Comparison of ENCODE assay signal across 22 mouse cellular contexts in genomic region chr9:58355262-58356050, GRCm38 (mm10). TPM values are rescaled to one million over a fixed set of nuclear protein-coding genes. Genes with fewer than 3 reads are reported as not detected.
DNase-seq lines count a peak whose midpoint lies in the region; ATAC-seq and TF ChIP-seq lines count a peak whose summit lies in the region.
"Had no signal": no experiment of that assay in that cellular context is flagged by ENCODE, and none has a peak within 500 bp of the region (broad histone marks: within the 10 kb centered on the region; RNA-seq: fewer than 3 reads in every experiment).

No protein-coding gene starts in this region.

- no peaks in the 10 kb centered on the region for H3K27me3 ChIP-seq in midbrain, embryonic 13.5 days
- H3K27me3 ChIP-seq in midbrain, embryonic 11.5 days (ENCODE audit: control insufficient read depth, insufficient read depth, low read length): no peaks in the 10 kb centered on the region
- no peaks in the 10 kb centered on the region for H3K27me3 ChIP-seq in forebrain, embryonic 16.5 days (replicated peaks; ENCODE audit: control insufficient read depth, insufficient read depth, low read length)
- H3K27me3 ChIP-seq in neural tube, embryonic 13.5 days: no peaks in the 10 kb centered on the region

- H3K4me2 ChIP-seq in midbrain, embryonic 13.5 days (replicated peaks): no peak overlapping the region
- H3K4me2 ChIP-seq in midbrain, embryonic 11.5 days: no peak overlapping the region
- no peak overlapping the region for H3K4me2 ChIP-seq in forebrain, embryonic 16.5 days (ENCODE audit: low read length)
- no peak overlapping the region for H3K4me2 ChIP-seq in neural tube, embryonic 13.5 days

- H3K27ac ChIP-seq in midbrain, embryonic 13.5 days: peak overlapping the region; percentile 27; the same call in 1 of the 2 replicates
- no peak overlapping the region for H3K27ac ChIP-seq in midbrain, embryonic 11.5 days (ENCODE audit: low read depth, low read length)
- H3K27ac ChIP-seq in forebrain, embryonic 16.5 days (ENCODE audit: low read length): peak overlapping the region; percentile 52; the same call in 1 of the 2 replicates
- H3K27ac ChIP-seq in neural tube, embryonic 13.5 days (replicated peaks): peak overlapping the region; percentile 81
- H3K27ac ChIP-seq: heart, embryonic 10.5 days; layer of hippocampus, adult 2 months had no signal

- 23% methylated on average over 6 of the region's 6 CpGs for WGBS in midbrain, embryonic 13.5 days
- 44% methylated on average over 6 of the region's 6 CpGs for WGBS in midbrain, embryonic 11.5 days
- WGBS in forebrain, embryonic 16.5 days: 7% methylated on average over 6 of the region's 6 CpGs
- WGBS in neural tube, embryonic 13.5 days: 16% methylated on average over 6 of the region's 6 CpGs

- TF ChIP-seq POLR2A in brain, embryonic 14.5 days (IDR thresholded peaks at IDR 0.05; ENCODE audit: borderline replicate concordance, extremely low read depth, insufficient read depth, insufficient read length, poor library complexity, severe bottlenecking): no peak

- no peaks in the 10 kb centered on the region for H3K9me3 ChIP-seq in midbrain, embryonic 13.5 days
- no peaks in the 10 kb centered on the region for H3K9me3 ChIP-seq in midbrain, embryonic 11.5 days (ENCODE audit: control insufficient read depth, low read length)
- no peaks in the 10 kb centered on the region for H3K9me3 ChIP-seq in forebrain, embryonic 16.5 days (ENCODE audit: control insufficient read depth, low read length)
- H3K9me3 ChIP-seq in neural tube, embryonic 13.5 days: no peaks in the 10 kb centered on the region
- H3K9me3 ChIP-seq: heart, embryonic 10.5 days had no signal

- DNase-seq in midbrain, embryonic 11.5 days (ENCODE audit: low spot score, missing footprints): no peak
- peak; percentile 83 for DNase-seq in brain, embryonic 14.5 days (ENCODE audit: low read depth)
- no peak for DNase-seq in MN1 (ENCODE audit: low spot score)
- DNase-seq: adrenal gland, postnatal 10 days; cerebellum, postnatal 14 days; kidney, adult 2 months; kidney, postnatal 14 days; left cerebral cortex, postnatal 4 days; liver; right cerebral cortex, adult 18-20 months; thymus, postnatal 25 days had no signal

- H3K36me3 ChIP-seq in midbrain, embryonic 13.5 days: no peaks in the 10 kb centered on the region
- no peaks in the 10 kb centered on the region for H3K36me3 ChIP-seq in midbrain, embryonic 11.5 days (ENCODE audit: control insufficient read depth, insufficient read depth, low read length)
- H3K36me3 ChIP-seq in forebrain, embryonic 16.5 days (ENCODE audit: control insufficient read depth, insufficient read depth): no peaks in the 10 kb centered on the region
- H3K36me3 ChIP-seq in neural tube, embryonic 13.5 days: no peaks in the 10 kb centered on the region
- H3K36me3 ChIP-seq: heart, embryonic 10.5 days had no signal

- peaks cover 21% of the 10 kb centered on the region for H3K4me1 ChIP-seq in midbrain, embryonic 13.5 days (replicated peaks)
- peaks cover 2% of the 10 kb centered on the region; the same call in 1 of the 2 replicates for H3K4me1 ChIP-seq in midbrain, embryonic 11.5 days (ENCODE audit: control insufficient read depth, insufficient read depth, low read length)
- H3K4me1 ChIP-seq in forebrain, embryonic 16.5 days (replicated peaks; ENCODE audit: control insufficient read depth, insufficient read depth, low read length): peaks cover 18% of the 10 kb centered on the region
- peaks cover 24% of the 10 kb centered on the region for H3K4me1 ChIP-seq in neural tube, embryonic 13.5 days (replicated peaks)

- TF ChIP-seq CTCF in brain, embryonic 14.5 days (IDR thresholded peaks at IDR 0.05; ENCODE audit: borderline replicate concordance, extremely low read depth, insufficient read depth, insufficient read length): no peak

- no peak overlapping the region for H3K9ac ChIP-seq in midbrain, embryonic 13.5 days (replicated peaks)
- no peak overlapping the region for H3K9ac ChIP-seq in midbrain, embryonic 11.5 days (ENCODE audit: low read length)
- no peak overlapping the region for H3K9ac ChIP-seq in forebrain, embryonic 16.5 days (replicated peaks; ENCODE audit: low read depth, low read length)
- no peak overlapping the region for H3K9ac ChIP-seq in neural tube, embryonic 13.5 days

- no peak overlapping the region for H3K4me3 ChIP-seq in midbrain, embryonic 13.5 days (replicated peaks)
- no peak overlapping the region for H3K4me3 ChIP-seq in midbrain, embryonic 11.5 days (ENCODE audit: low read depth, low read length)
- H3K4me3 ChIP-seq in forebrain, embryonic 16.5 days (replicated peaks; ENCODE audit: low read length): no peak overlapping the region
- no peak overlapping the region for H3K4me3 ChIP-seq in neural tube, embryonic 13.5 days
- H3K4me3 ChIP-seq: heart, embryonic 10.5 days; layer of hippocampus, adult 2 months had no signal

- ATAC-seq in midbrain, embryonic 13.5 days: peak; percentile 40; the same call in 1 of the 2 replicates
- ATAC-seq in midbrain, embryonic 11.5 days (ENCODE audit: low FRiP score): no peak
- peak; percentile 92 for ATAC-seq in forebrain, embryonic 16.5 days
- ATAC-seq in neural tube, embryonic 13.5 days (ENCODE audit: low read depth): peak; percentile 78
- ATAC-seq in inflammation-experienced regulatory T-cells, adult 6 months: no peak
- ATAC-seq: activated CD4-positive, CD25-positive, alpha-beta regulatory T cell, adult 4 months; lung, postnatal 0 days had no signal

RNA-seq across cellular contexts. Expression of gene Tbc1d21, which starts 14.8 kb away (rescaled TPM):
- not detected in 2 replicates for polyA plus RNA-seq in midbrain, embryonic 13.5 days (2015; fragmentation: Nextera tagmentation; extraction: Ambion mirVana)
- not detected in 2 replicates for polyA plus RNA-seq in midbrain, embryonic 11.5 days (2014; fragmentation: Nextera tagmentation; extraction: Ambion mirVana)
- polyA plus RNA-seq in brain, embryonic 14.5 days (2012; rRNA removed): not detected in 2 replicates
- not detected in 2 replicates for polyA plus RNA-seq in forebrain, embryonic 16.5 days (2015; fragmentation: Nextera tagmentation; extraction: Ambion mirVana)
- polyA plus RNA-seq in neural tube, embryonic 13.5 days (2015; fragmentation: Nextera tagmentation; extraction: Ambion mirVana): not detected in 2 replicates
- not detected for polyA plus RNA-seq in inflammation-experienced regulatory T-cells, adult 6 months (2017; shearing (Covaris generic))
- polyA plus RNA-seq: activated CD4-positive, CD25-positive, alpha-beta regulatory T cell, adult 4 months; heart, embryonic 10.5 days; heart, postnatal 0 days; kidney, adult 2 months; liver, embryonic 16.5 days; lung, postnatal 0 days; small intestine, adult 2 months had no signal

RNA-seq across cellular contexts. Expression of gene Loxl1, which starts 42.5 kb away (rescaled TPM):
- 3.9 and 4.8 TPM in 2 replicates for polyA plus RNA-seq in midbrain, embryonic 13.5 days (2015; fragmentation: Nextera tagmentation; extraction: Ambion mirVana)
- 9.9 TPM in 2 replicates for polyA plus RNA-seq in midbrain, embryonic 11.5 days (2014; fragmentation: Nextera tagmentation; extraction: Ambion mirVana)
- polyA plus RNA-seq in brain, embryonic 14.5 days (2012; rRNA removed): 11.8 and 14.4 TPM in 2 replicates
- 11.5 and 14.7 TPM in 2 replicates for polyA plus RNA-seq in forebrain, embryonic 16.5 days (2015; fragmentation: Nextera tagmentation; extraction: Ambion mirVana)
- polyA plus RNA-seq in neural tube, embryonic 13.5 days (2015; fragmentation: Nextera tagmentation; extraction: Ambion mirVana): 9.1 and 10.9 TPM in 2 replicates
- not detected for polyA plus RNA-seq in inflammation-experienced regulatory T-cells, adult 6 months (2017; shearing (Covaris generic))
- polyA plus RNA-seq: activated CD4-positive, CD25-positive, alpha-beta regulatory T cell, adult 4 months had no signal

Comparison
In these comparisons a context has a peak if more than half of its experiments do, and no peak if none do; other contexts are left out.
1. ATAC-seq: peak in midbrain, embryonic 13.5 days (single experiment), forebrain, embryonic 16.5 days (single experiment) and neural tube, embryonic 13.5 days (single experiment); none in midbrain, embryonic 11.5 days (single experiment) and inflammation-experienced regulatory T-cells, adult 6 months (single experiment).